Mouse (Mus musculus) myocyte (in vitro differentiated cells): Measurements from ENCODE around the gene Hdac9.

Source experiments
- CEBPB ChIP-seq: IDR thresholded peaks from 2 replicates; pipeline ENCODE4 v1.6.1; 2011; ENCODE audit warnings: mild to moderate bottlenecking, moderate library complexity; ENCODE audit not compliant: poor library complexity, insufficient read depth, severe bottlenecking
- E2F4 ChIP-seq: IDR thresholded peaks from one replicate; pipeline ENCODE4 v1.6.1; 2011; ENCODE audit warnings: mild to moderate bottlenecking, control low read depth, moderate library complexity; ENCODE audit not compliant: insufficient read depth
- MAX ChIP-seq: IDR thresholded peaks from one replicate; pipeline ENCODE4 v1.6.1; 2011; ENCODE audit warnings: low read depth, mild to moderate bottlenecking, control low read depth
- MYOD1 ChIP-seq, 3 experiments: IDR thresholded peaks; one replicate each; pipeline ENCODE4 v1.6.1; 2011; ENCODE audit warnings: control low read depth in 2 of 3, low read depth in 2 of 3, mild to moderate bottlenecking in 2 of 3, moderate library complexity in 1 of 3; ENCODE audit not compliant: insufficient read length in 2 of 3, control insufficient read depth in 1 of 3
- MYOG ChIP-seq, 3 experiments: IDR thresholded peaks; one replicate each; pipeline ENCODE4 v1.6.1; 2011; ENCODE audit warnings: control low read depth in 2 of 3, low read depth in 2 of 3, mild to moderate bottlenecking in 2 of 3; ENCODE audit not compliant: insufficient read length in 2 of 3, control insufficient read depth in 1 of 3, insufficient read depth in 1 of 3
- POLR2A ChIP-seq: IDR thresholded peaks from one replicate; pipeline ENCODE4 v1.6.1; 2011; ENCODE audit warnings: low read depth, mild to moderate bottlenecking, control low read depth, moderate library complexity; ENCODE audit not compliant: insufficient read length
- POLR2AphosphoS2 ChIP-seq: IDR thresholded peaks from one replicate; pipeline ENCODE4 v1.6.1; 2011; ENCODE audit warnings: low read depth, control low read depth; ENCODE audit not compliant: insufficient read length
- REST ChIP-seq: IDR thresholded peaks from one replicate; pipeline ENCODE4 v1.6.1; 2011; ENCODE audit warnings: mild to moderate bottlenecking, control low read depth, moderate library complexity; ENCODE audit not compliant: insufficient read depth, insufficient read length
- SRF ChIP-seq: IDR thresholded peaks from one replicate; pipeline ENCODE4 v1.6.1; 2011; ENCODE audit warnings: low read depth; ENCODE audit not compliant: control insufficient read depth, insufficient read length
- TCF12 ChIP-seq: IDR thresholded peaks from one replicate; pipeline ENCODE4 v1.6.1; 2011; ENCODE audit warnings: mild to moderate bottlenecking, control low read depth; ENCODE audit not compliant: poor library complexity, insufficient read depth, severe bottlenecking
- TCF3 ChIP-seq: IDR thresholded peaks from one replicate; pipeline ENCODE4 v1.6.1; 2011; ENCODE audit warnings: low read depth, control low read depth; ENCODE audit not compliant: insufficient read length
- USF1 ChIP-seq: IDR thresholded peaks from one replicate; pipeline ENCODE4 v1.6.1; 2011; ENCODE audit warnings: low read depth, mild to moderate bottlenecking, control low read depth, moderate library complexity

DNA sequence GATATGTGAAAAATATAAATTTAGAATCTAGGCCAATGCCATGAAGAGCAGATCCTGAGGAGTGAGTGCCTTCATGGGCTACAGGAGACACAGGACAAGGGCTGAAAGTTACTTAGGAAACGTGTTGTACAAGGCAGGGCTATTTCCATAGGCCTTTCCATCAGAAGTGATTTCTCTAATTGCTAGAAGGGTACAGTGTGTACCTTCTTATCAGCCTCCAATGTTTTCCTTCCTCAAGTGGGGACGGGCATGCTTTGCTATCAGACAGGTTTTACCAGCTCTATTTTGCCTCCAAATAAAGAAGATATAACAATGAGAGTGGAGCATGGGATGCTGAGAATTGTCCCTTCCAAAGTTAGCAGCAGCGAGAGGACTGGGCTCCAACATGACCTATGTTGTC, 81.4 kb downstream of the Hdac9 start:
- no peak for TF ChIP-seq POLR2A
- TF ChIP-seq TCF12 = no peak
- TF ChIP-seq POLR2AphosphoS2 = no peak
- no peak for TF ChIP-seq MYOD1 (IDR thresholded peaks at IDR 0.05; ENCODE audit: control insufficient read depth in 1 of 3, insufficient read length in 2 of 3, low read depth in 2 of 3)
- no peak for TF ChIP-seq E2F4
- no peak for TF ChIP-seq MAX
- no peak for TF ChIP-seq USF1
- no peak for TF ChIP-seq MYOG (IDR thresholded peaks at IDR 0.05; ENCODE audit: control insufficient read depth in 1 of 3, insufficient read depth in 1 of 3, insufficient read length in 2 of 3, low read depth in 2 of 3)
- no peak for TF ChIP-seq TCF3
- TF ChIP-seq CEBPB = no peak
- TF ChIP-seq SRF = no peak
- TF ChIP-seq REST = no peak
